Comparison of ENCODE assay signal across 9 mouse cellular contexts in genomic region chr11:71902304-71903019, GRCm38 (mm10).
DNase-seq lines count a peak whose midpoint lies in the region; ATAC-seq lines count a peak whose summit lies in the region.
"Had no signal": no experiment of that assay in that cellular context is flagged by ENCODE, and none has a peak within 500 bp of the region (broad histone marks: within the 10 kb centered on the region; RNA-seq: fewer than 3 reads in every experiment).

No protein-coding gene starts in this region.

- H3K9ac ChIP-seq in forebrain, embryonic 16.5 days (replicated peaks; ENCODE audit: low read depth, low read length), result no peak overlapping the region
- H3K9ac ChIP-seq in liver, embryonic 11.5 days (ENCODE audit: low read depth, low read length), result no peak overlapping the region

- H3K9me3 ChIP-seq in forebrain, embryonic 16.5 days (ENCODE audit: control insufficient read depth, low read length), result no peaks in the 10 kb centered on the region
- no peaks in the 10 kb centered on the region for H3K9me3 ChIP-seq in liver, embryonic 11.5 days (ENCODE audit: control insufficient read depth, low read length)

- ATAC-seq in forebrain, embryonic 16.5 days, result peak; percentile 97
- no peak for ATAC-seq in liver, embryonic 11.5 days (replicated peaks; ENCODE audit: low FRiP score)
- ATAC-seq: intestine, postnatal 0 days had no signal

- no peaks in the 10 kb centered on the region for H3K36me3 ChIP-seq in forebrain, embryonic 16.5 days (ENCODE audit: control insufficient read depth, insufficient read depth)
- H3K36me3 ChIP-seq in liver, embryonic 11.5 days (ENCODE audit: control insufficient read depth, insufficient read depth, low read length), result no peaks in the 10 kb centered on the region

- H3K4me1 ChIP-seq in forebrain, embryonic 16.5 days (replicated peaks; ENCODE audit: control insufficient read depth, insufficient read depth, low read length), result peaks cover 13% of the 10 kb centered on the region
- no peaks in the 10 kb centered on the region for H3K4me1 ChIP-seq in liver, embryonic 11.5 days (replicated peaks; ENCODE audit: control insufficient read depth, insufficient read depth, low read length)

- no peak overlapping the region for H3K4me3 ChIP-seq in forebrain, embryonic 16.5 days (replicated peaks; ENCODE audit: low read length)
- H3K4me3 ChIP-seq in liver, embryonic 11.5 days (ENCODE audit: low read depth, low read length), result no peak overlapping the region

- DNase-seq in retina, postnatal 1 day, result peak; percentile 40
- DNase-seq in retina, embryonic 14.5 days (ENCODE audit: low spot score), result no peak
- DNase-seq in left cerebral cortex, adult 9 months (ENCODE audit: low spot score in 2 of 2), result peak; percentile 9 to 78
- no peak for DNase-seq in urinary bladder, postnatal 10 days (ENCODE audit: low spot score)
- DNase-seq in urinary bladder, postnatal 25 days (ENCODE audit: low spot score), result no peak
- DNase-seq in liver, embryonic 11.5 days (ENCODE audit: low spot score), result no peak
- DNase-seq: gastrocnemius, postnatal 36 days had no signal

- 35% methylated on average over 10 of the region's 10 CpGs for WGBS in forebrain, embryonic 16.5 days
- 59% methylated on average over 10 of the region's 10 CpGs for WGBS in liver, embryonic 11.5 days

- H3K27ac ChIP-seq in forebrain, embryonic 16.5 days (ENCODE audit: low read length), result peak overlapping the region; percentile 83
- H3K27ac ChIP-seq in liver, embryonic 11.5 days (ENCODE audit: low read depth, low read length), result no peak overlapping the region

- peak overlapping the region; percentile 29 for H3K4me2 ChIP-seq in forebrain, embryonic 16.5 days (ENCODE audit: low read length)
- no peak overlapping the region for H3K4me2 ChIP-seq in liver, embryonic 11.5 days

- H3K27me3 ChIP-seq in forebrain, embryonic 16.5 days (replicated peaks; ENCODE audit: control insufficient read depth, insufficient read depth, low read length), result no peaks in the 10 kb centered on the region
- no peaks in the 10 kb centered on the region for H3K27me3 ChIP-seq in liver, embryonic 11.5 days (replicated peaks; ENCODE audit: control insufficient read depth, insufficient read depth, low read length)

Comparison
In these comparisons a context has a peak if more than half of its experiments do, and no peak if none do; other contexts are left out.
1. DNase-seq: peak in retina, postnatal 1 day (single experiment) and left cerebral cortex, adult 9 months (2 of 2); none in retina, embryonic 14.5 days (single experiment), urinary bladder, postnatal 10 days (single experiment), urinary bladder, postnatal 25 days (single experiment) and liver, embryonic 11.5 days (single experiment).